Mouse (Mus musculus) frontal cortex, postnatal 10 days (tissue): ENCODE data around the gene Tmem206.

Experiments
- DNase-seq, 2 experiments: peaks; one replicate each; pipeline ENCODE4 v3.0.0; 2022; ENCODE audit warnings: low spot score in 2 of 2, mixed read lengths in 1 of 2

The Tmem206 gene

DNA sequence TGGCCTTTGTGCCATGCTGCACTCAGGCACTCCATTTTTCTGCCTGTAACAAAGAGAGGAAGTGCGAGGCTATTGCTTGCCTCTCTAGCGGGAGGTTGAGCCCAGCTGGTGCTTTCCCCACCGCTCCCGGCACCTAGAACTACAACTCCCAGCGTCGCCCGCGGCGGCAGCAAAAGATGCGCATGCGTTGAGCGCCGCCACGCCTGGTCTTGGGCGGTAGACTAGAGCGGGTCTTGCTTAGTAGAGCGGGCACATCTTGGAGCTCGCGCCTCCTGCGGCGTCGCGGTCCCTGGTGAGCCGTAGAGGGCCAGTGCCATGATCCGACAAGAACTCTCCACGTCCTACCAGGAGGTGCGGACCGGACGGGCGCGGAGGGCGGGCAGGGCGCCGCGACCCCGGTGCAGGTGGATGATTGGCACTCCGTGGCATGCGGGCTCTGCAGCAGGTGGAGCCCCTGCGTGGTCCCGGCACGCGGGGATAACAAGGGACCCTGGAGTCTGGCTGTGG is at the start of gene Tmem206:
TSS of gene Tmem206 (plus strand) at position 187 of the 507 bp plus-strand sequence.
- DNase-seq = peak; percentile 89 to 94

- no peak for DNase-seq
Measured at GRCm38 (mm10) chr1:191276181-191276580, 49.5 kb upstream of the Tmem206 start.

GRCm38 (mm10) chr1:191277549-191278059 is 48.1 kb upstream of the Tmem206 start:
- no peak for DNase-seq

GRCm38 (mm10) chr1:191278324-191278723 is 47.4 kb upstream of the Tmem206 start:
- no peak for DNase-seq

DNA sequence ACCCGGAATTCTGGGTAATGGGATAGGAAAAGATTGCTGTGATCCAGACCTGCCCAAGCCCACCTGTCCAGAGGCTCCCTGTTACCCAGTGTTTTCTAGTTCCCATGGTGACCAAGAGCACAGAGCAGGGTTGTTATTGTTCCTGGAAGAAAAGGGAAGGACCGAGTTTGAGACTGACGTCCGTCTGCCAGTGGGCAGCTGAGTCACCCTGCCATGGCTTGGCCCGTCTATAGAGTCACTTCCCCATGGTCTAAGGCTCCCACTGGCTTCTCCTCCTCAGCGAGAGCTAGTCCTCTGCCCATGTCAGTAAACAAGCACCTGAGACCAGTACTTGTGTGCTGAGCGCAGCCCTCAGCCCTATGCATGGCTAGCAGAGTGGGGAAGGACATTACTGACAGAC is 44.5 kb upstream of the Tmem206 start:
- DNase-seq = no peak

GRCm38 (mm10) chr1:191282319-191282718 is 43.4 kb upstream of the Tmem206 start:
- DNase-seq = no peak

GRCm38 (mm10) chr1:191283110-191284040 is 42.3 kb upstream of the Tmem206 start:
- DNase-seq = no peak

- no peak for DNase-seq
Measured at GRCm38 (mm10) chr1:191284502-191284901, 41.2 kb upstream of the Tmem206 start.

DNA sequence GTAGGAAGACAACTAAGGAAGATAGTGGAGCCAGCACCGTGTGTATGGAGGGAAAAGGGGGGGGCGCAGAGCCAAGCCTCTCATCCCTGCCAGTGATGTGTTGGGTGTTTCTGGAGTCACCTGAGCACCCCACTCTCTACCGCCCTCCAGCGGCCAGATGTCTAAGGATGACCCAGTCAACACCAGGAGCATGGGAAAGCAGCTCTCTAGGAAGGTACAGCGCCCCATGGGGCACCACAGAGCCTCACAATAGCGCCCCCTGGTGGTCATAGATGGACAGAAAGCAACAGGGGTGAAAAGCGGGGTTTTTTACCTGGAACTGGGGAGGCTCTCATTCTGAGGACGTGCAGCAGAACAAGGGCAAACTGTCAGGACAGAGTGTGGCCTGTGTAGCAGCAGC is 37.0 kb upstream of the Tmem206 start:
- peak in 1 of 2 experiments; percentile 19 for DNase-seq

GRCm38 (mm10) chr1:191292348-191292747 is 33.4 kb upstream of the Tmem206 start:
- peak; percentile 33 to 57 for DNase-seq

DNA sequence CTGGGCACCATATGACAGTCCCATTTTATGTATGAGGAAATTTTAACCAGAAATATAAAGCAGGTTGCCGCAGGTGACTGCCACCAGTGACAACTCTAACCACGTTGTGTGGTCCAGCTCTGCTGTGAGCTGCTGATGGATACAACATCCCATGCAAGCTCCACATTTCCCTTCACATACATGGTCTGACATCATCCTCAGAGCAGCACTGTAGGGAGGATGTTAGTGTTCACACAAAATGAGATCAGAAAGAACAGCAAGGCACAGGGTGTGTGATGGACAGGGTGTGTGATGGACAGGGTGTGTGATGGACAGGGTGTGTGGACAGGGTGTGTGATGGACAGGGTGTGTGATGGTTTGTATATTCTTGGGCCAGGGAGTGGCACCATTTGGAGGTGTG is 32.7 kb upstream of the Tmem206 start:
- no peak for DNase-seq

GRCm38 (mm10) chr1:191293996-191294795 is 31.5 kb upstream of the Tmem206 start:
- DNase-seq = no peak

DNA sequence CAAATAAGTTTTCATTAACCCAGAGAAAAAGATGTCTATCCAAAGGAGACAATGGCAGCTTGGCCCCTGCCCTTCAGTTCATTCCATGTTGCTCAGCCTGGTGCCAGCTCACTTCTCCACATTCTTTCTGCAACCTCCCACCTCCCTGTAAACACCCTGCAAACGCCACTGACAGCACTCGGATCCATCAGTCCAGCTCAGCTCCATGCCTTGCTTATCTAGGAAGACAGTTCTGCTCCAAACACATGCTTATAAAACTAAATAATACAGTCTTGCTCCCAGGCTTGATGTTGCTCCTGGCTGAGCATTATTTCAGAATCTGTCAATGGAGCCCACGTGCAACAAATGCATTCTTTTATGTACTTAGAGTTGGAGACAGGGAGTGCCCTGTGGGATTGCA is 29.9 kb upstream of the Tmem206 start:
- no peak for DNase-seq

DNA sequence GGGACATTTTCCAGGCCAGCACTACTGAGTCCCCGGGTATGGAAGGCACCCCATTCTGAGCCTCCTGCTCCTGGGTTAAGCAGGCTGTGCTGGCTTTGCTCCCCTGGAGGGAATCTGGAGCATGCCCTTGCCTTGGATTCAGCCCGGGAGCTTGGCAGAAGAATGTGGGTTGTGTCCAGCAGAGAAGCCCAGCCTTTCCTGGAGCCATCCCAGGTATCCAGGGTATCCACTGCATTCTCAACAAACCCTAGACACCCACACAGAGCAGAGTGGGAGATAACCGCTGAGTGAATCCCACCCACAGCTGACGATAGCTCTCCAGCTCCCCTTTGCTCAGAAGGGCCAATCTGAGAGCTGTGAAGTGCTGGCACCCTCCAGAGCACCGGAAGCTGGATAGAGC is 29.3 kb upstream of the Tmem206 start:
- DNase-seq = peak in 1 of 2 experiments; percentile 22

GRCm38 (mm10) chr1:191298304-191298703 is 27.4 kb upstream of the Tmem206 start:
- no peak for DNase-seq

GRCm38 (mm10) chr1:191299215-191299942 is 26.3 kb upstream of the Tmem206 start:
- peak in 1 of 2 experiments; percentile 34 for DNase-seq

DNA sequence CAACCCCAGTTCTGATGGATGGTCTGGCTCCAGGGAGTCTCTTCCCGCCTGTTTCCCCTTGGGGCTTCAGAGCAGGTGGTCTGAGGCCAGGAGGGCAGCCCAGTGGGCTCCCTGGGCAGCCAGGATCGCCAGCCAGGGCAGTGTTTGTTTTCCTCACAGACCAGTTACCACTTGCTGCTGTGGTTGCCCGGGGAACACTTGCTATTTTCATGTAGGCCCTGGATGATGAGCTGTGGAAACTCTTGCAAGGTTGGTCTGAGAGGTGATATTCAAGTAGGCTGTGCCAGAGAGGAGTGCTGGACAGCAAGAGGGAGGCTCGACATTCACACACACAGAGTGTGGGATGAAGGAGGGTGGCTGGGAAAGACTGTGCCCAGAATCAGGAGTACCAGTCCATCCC is 23.8 kb upstream of the Tmem206 start:
- DNase-seq = no peak

GRCm38 (mm10) chr1:191303736-191304135 is 22.0 kb upstream of the Tmem206 start:
- DNase-seq = no peak

GRCm38 (mm10) chr1:191304216-191304615 is 21.5 kb upstream of the Tmem206 start:
- DNase-seq = no peak

DNA sequence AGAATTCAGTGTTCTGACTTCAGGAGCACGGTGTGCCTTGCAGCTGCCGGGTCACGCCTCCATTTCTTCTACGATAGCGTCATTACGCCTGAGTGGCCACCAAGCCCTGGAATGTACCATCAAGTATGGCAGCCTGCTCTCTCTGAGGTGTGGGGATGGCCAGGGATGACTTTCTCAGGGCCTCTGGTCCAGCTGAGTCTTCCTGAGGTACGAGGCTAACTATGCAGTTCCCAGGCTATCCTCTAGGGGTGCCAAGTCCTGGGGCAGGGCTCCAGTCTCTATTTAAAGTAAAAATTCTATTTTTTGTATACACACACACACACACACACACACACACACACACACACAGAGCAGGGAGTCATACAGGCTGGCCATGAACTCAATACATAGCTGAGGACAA is 20.1 kb upstream of the Tmem206 start:
- DNase-seq = no peak

DNA sequence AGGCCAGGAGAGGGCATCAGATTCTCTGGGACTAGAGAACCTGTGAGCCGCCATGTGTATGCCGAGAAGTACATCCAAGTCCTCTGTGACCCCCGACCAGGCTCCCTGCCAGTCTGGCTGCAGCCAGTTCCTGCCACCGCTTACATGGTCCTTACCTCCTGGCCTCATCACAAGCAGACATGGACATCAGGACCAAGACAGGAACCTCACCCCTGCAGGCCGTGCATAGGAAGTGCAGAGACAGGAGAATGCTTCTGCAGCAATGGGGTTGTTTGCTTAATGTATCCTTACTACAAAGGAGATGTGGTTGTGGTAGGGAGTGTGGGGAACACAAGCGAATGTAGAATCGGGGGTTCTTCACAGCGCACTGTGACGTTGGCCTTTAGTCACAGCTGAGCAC is 19.4 kb upstream of the Tmem206 start:
- DNase-seq = no peak
